Mouse (Mus musculus): ENCODE measurements around the gene Tut7.
"Not testable (repeated sequence)": the region's sequence is repeated elsewhere in the genome, so short reads cannot be mapped to it uniquely, and the experiment has no call there.

Tut7 gene

GRCm38 (mm10) chr13:59766786-59767515 is 56.0 kb downstream of the Tut7 start:
- CTCF ChIA-PET, result interaction anchor here (0.6 kb wide), 1 partner anchor 1492 kb away, joined by 3 read pairs; the partner anchor contains the start of gene Gkap1

DNA sequence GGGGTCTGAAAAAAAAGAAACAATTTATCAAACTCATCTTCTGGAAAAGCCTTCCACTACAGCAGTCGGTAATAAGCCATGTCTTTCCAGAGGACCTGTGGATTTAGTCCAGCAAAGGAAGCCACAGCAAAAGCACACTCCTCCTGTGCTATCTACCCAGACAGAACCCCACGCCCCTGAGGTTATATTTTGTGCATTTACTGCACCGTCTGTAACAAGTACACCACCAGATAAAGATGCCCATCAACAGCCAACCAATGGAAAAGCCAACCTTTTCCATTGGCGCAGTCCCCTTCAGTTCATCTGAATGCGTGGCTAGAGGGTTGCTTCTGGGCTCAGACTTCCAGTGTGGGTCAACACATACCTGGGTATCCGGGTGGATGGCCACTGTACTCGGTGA is 60.2 kb downstream of the Tut7 start:
- CTCF ChIA-PET, result no interaction called here

- CTCF ChIA-PET, result no interaction called here
These were observed 66.0 kb downstream of the Tut7 start for GRCm38 (mm10) chr13:59756906-59757305.

DNA sequence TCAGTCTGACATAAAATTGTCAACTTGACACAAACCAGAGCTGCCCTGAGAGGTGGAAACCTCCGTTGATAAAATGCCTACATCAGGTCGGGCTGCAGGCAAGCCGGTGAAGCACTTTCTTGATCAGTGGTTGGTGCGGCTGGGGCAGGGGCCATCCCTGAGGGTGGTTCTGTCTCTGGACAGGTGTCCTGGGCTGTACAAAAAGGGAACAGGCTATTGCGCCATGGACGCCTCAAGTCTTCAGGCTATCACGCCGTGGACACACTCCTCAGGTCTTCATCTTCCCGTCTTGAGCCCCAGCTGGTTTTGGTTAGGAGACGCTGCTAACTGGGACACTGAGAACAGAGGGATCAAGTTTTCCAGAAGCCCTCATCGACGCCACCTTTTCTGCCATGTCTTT is 72.6 kb downstream of the Tut7 start:
- CTCF ChIA-PET, result no interaction called here

- CTCF ChIA-PET, result no interaction called here
These were observed 76.2 kb downstream of the Tut7 start, which contains the start of gene 1700014D04Rik for GRCm38 (mm10) chr13:59746711-59747110. 1700014D04Rik (minus strand) TSS chr13:59746752.

- CTCF ChIA-PET, result no interaction called here
These were observed 76.8 kb downstream of the Tut7 start for GRCm38 (mm10) chr13:59746164-59746563.

DNA sequence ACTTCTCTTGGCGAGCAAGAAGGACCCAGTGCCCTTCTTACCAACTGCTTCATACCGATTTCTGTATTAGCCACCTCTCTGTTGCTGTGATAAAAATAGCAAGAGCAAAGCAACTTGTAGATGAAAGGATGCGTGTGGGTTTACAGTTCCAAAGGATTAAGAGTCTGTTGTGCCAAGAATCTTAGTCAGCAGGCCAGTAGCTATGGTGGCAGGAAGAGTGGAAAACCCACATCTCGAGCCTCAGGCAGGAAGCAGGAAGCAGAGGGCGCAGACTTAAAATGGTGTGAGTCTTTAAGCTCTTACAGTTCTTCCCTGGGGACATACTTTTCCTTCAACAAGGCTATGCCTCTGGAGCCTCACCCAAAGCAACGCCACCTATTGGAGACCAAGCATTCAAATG is 77.5 kb downstream of the Tut7 start:
- CTCF ChIA-PET, result no interaction called here

- CTCF ChIA-PET, result no interaction called here
These were observed 81.2 kb downstream of the Tut7 start for GRCm38 (mm10) chr13:59741697-59742096.

DNA sequence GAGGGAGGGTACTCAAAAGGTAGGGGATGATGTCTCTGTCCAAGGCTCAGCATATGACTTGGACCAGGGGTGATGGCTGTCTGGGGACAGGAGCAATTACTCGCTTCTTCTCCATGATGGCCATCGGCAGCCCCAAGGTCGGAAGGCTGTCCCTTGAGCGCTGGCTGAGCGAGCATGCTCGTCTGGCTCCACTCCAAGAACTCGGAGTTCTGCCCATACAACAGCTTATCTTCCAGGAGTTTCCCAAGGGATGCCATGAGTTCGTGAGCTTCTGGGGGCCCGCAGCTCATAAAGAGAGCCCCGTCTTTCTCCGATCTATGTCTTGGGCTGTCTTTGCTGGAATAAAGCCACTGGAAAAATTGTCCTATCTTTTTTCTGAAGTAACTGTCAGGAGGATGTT is 81.9 kb downstream of the Tut7 start:
- CTCF ChIA-PET, result no interaction called here

- CTCF ChIA-PET, result no interaction called here
These were observed 83.5 kb downstream of the Tut7 start for GRCm38 (mm10) chr13:59739397-59739796.

- CTCF ChIA-PET, result no interaction called here
These were observed 84.5 kb downstream of the Tut7 start for GRCm38 (mm10) chr13:59738455-59738854.

DNA sequence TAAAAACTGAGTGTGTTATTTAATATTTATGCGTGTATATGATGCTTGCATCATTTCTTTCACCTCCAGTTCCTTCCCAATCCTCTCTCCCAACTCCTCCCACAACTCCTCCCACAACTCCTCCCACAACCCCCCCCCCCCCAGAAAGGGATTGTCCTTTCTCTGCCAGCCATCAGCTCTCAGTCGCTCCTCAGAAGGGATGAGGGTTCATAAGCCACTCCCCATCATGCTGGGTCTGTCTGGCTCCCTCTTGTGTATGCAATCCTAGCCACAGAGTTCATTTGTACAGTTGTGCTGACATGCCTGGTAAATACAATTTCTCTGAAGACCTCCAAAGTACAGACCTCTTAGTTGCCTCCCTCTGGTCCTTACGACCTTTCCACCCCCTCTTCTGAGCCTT is 87.8 kb downstream of the Tut7 start:
- CTCF ChIA-PET, result no interaction called here

DNA sequence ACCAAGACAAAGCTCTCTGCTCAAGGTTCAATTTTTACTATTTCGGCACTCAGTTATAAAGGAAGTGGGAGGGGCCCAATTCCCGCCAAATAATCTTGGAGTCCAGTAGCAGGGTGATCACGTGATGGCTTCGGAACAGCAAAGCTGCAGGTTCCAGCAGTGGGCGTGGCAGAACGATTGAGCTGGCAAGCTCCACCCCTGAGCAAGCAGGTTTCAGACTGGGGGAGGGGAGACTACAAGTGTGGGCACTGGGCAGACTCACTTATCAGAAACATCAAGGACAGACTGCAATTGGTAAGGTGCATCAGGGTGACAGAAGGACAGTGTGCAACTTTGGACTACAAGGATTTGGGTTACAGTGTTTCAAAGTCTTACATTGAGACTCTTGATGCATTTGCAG is 88.6 kb downstream of the Tut7 start:
- CTCF ChIA-PET, result not testable (repeated sequence)

GRCm38 (mm10) chr13:59733936-59734335 is 89.0 kb downstream of the Tut7 start:
- CTCF ChIA-PET, result no interaction called here

DNA sequence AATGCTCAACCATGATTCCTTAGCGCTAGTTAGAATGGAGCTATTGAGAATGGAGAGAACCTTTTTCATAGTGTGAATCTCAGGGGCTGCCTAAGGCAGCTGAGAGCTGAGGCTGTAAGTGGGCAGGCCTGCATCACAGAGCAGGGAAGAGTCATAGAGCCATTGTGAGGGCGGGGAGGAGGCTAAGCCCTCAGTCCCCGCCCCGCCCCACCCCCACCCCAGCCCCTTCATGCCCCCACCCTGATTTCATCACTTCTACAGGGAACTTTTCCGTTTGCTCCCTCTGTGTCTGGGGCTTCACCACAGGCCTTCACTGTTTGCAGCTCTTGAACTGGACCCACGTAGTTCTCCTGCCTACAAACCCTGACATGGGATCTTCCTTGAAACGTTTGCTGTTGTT is 91.3 kb downstream of the Tut7 start, which contains the start of gene Spata31d1d:
Spata31d1d (minus strand) TSS at position 101 of the 400 bp plus-strand sequence.
- CTCF ChIA-PET, result no interaction called here

GRCm38 (mm10) chr13:59728378-59729093 is 94.4 kb downstream of the Tut7 start:
- CTCF ChIA-PET, result interaction anchor here (0.6 kb wide), 1 partner anchor 83 kb away, joined by 3 read pairs; no protein-coding TSS in a partner anchor

- CTCF ChIA-PET, result no interaction called here
These were observed 96.6 kb downstream of the Tut7 start for GRCm38 (mm10) chr13:59726139-59726867.

GRCm38 (mm10) chr13:59722089-59722488 is 100.9 kb downstream of the Tut7 start:
- CTCF ChIA-PET, result not testable (repeated sequence)

Data from spleen, embryonic (tissue).